Mouse (Mus musculus) mouse embryonic stem cell (cell line): ENCODE measurements around the gene Gltpd2.
"Not testable (repeated sequence)": the region's sequence is repeated elsewhere in the genome, so short reads cannot be mapped to it uniquely, and the experiment has no call there.

Experiments used
- in situ Hi-C, 2 experiments: fragments of 300-500 bp; cut with MboI; formaldehyde crosslinking; loops; 1 replicate in 1 of 2; 3 replicates in 1 of 2; pipeline ENCODE4 v1.14.3; 2019 to 2020; ENCODE audit warnings: low sequenced_read_pairs in 2 of 2, low pct_unique_long_range_greater_than_20kb in 1 of 2, mixed read lengths in 1 of 2; ENCODE audit not compliant: unreplicated experiment in 1 of 2

The Gltpd2 gene

GRCm38 (mm10) chr11:70512709-70513342, 6.2 kb upstream of the Gltpd2 start:
- in situ Hi-C loops = no loop called here

DNA sequence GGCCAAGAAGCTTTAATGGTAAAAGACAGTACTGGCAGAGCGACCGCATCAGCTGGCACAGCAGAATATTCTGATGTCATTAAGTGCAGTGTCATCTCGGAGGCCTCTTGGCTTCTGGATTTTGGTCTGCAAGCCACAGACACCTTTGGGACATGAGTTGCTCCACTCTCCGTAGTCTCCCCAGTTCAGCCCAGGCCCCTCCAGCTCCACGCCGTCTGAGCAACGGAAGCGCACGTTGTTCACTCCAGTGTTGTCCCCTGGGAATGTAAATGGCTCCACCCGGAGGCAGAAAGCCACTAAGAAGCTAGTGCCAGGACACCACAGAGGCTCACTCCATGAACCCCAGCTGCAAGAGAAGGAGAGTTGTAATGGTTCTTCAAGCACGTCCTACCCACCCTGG, 5.5 kb upstream of the Gltpd2 start:
- in situ Hi-C loops = no loop called here

DNA sequence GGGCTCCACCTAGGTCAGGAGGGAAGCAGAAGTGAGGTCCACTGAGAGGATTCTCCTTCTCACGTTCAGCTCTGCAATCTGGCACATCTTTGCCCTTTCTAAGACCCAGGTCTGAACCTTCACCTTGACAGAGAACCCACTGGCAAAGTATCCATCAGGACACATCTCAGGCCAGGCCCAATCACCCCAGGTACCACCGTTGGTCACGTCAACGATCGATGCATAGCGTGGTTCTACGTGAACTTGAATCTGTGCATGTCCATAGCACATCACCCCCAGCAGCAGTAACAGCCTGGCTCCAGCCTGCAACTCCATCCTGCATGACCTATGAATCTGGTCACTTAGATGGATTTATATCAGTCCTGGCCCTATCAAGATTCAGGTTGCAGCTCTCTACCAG, 4.7 kb upstream of the Gltpd2 start, which contains the start of gene Vmo1:
Gene Vmo1, minus strand, starts transcription at position 329 of the 400 bp plus-strand sequence.
- in situ Hi-C loops = no loop called here

DNA sequence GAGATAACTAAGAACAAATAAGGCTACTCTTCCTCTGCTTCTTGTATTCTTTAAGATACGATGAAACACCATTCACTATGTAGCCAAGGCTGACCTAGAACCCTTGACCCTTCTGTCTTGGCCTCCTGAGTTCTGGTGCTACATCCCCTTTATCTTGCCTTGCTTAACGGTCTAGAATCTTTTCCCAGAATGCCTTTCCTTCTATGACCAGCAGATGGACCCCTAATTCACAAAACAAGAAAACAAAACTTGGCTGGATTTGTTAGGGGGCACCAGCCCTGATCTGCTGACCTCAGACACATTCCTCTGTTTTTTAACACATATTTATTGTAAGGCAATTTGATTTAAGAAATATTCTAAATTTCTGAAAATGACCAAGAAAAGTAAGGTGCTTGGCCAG, 2.6 kb upstream of the Gltpd2 start:
- in situ Hi-C loops = no loop called here

- in situ Hi-C loops = no loop called here
Measured at GRCm38 (mm10) chr11:70518436-70518835, 560 bp upstream of the Gltpd2 start.

DNA sequence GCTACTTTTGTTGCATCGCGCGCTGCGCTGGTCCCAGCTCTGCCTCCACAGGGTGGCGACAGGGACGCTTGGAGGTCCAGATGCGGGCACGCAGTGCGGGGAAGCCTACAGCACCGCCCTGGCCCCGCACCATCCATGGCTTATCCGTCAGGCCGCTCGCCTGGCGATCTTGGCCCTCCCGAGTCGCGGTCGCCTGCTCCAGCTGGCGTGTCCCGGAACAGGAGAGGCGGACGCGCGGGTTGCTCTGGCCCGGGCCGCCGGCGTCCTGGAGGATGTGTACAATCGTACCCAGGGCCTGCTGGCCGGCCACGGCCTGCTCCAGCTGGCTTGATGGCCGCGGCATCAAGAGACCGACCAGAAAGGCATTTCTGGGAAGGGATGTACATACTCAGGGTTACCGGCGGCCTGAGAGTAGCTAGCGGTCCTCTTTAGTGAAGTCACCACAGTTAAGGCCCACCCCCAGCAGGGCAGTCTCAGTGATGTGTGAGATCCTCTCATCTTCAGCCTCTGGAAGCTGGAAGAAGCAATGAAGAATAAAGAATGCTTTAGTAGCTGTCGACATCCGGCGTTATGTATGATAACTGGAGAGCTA, 1.3 kb downstream of the Gltpd2 start:
- in situ Hi-C loops = loop anchor here in 1 of 2 experiments (10.0 kb wide), 1 partner anchor 95 kb away; the partner anchor contains the start of genes 4930544D05Rik and Chrne

DNA sequence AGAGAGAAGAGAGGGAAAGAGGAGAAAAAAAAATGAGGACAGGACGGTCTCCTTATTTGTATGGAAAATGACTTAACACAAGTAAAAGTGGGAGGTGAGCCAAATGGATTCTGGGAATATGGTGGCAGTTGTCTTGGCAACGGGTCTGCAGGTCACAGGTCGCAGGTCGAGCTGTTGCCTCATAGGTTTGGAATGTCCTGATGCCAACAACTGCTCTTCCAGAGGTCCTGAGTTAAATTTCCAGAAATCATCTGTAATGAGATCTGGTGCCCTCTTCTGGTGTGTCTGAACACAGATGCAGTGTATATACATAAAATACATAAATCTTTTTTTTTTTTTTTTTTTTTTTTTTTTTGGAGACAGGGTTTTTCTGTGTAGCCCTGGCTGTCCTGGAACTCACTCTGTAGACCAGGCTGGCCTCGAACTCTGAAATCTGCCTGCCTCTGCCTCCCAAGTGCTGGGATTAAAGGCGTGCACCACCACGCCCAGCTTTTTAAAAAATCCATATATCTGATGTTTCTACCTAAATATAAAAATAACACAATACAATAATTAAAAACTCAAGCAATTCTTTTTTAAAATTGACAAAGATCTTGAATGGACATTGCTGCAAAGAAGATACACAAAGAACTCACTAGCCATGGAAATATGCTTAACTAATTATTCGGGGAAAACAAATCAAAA, 4.5 kb downstream of the Gltpd2 start:
- in situ Hi-C loops = loop anchor here in 1 of 2 experiments (10.0 kb wide), 1 partner anchor 91 kb away; the partner anchor contains the start of genes 4930544D05Rik and Chrne

- in situ Hi-C loops = loop anchor here (5.0 to 10.0 kb wide), 2 partner anchors 90 to 93 kb away; partner anchors contain the start of genes 4930544D05Rik (in 2 of the 2) and Chrne (in 2 of the 2)
Measured at GRCm38 (mm10) chr11:70524782-70525181, 5.8 kb downstream of the Gltpd2 start.

DNA sequence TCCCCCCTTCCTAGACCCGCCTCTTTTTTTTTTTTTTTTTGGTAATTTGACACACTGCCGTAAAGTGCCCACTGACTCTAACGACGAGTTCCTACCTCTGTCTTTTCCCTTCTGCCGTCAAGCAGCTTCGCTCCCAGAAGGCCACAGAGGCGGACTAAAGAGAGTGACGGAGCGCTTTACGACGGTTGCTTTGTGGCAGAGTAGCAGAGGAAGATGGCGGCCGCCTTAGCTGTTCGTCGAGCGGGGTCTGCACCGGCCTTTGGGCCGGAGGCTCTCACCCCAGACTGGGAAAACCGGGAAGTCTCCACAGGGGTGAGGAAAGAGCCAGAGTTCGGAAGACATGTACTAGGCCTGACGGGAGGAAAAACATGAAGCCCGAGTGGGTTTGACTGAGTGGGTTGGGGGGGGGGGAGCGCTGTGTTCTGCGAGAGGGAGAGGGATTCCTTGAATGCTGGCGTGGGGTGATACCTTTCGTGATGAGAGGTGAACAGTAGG, 6.2 kb downstream of the Gltpd2 start, which contains the start of gene Psmb6:
Gene Psmb6, plus strand, starts transcription at position 184 of the 495 bp plus-strand sequence.
- in situ Hi-C loops = loop anchor here (5.0 to 10.0 kb wide), 2 partner anchors 90 to 92 kb away; partner anchors contain the start of genes 4930544D05Rik (in 2 of the 2) and Chrne (in 2 of the 2)

GRCm38 (mm10) chr11:70525726-70526125, 6.7 kb downstream of the Gltpd2 start:
- in situ Hi-C loops = loop anchor here (5.0 to 10.0 kb wide), 2 partner anchors 89 to 92 kb away; partner anchors contain the start of genes 4930544D05Rik (in 2 of the 2) and Chrne (in 2 of the 2)

- in situ Hi-C loops = loop anchor here (5.0 to 10.0 kb wide), 2 partner anchors 89 to 91 kb away; partner anchors contain the start of genes 4930544D05Rik (in 2 of the 2) and Chrne (in 2 of the 2)
Measured at GRCm38 (mm10) chr11:70526211-70526610, 7.2 kb downstream of the Gltpd2 start.

DNA sequence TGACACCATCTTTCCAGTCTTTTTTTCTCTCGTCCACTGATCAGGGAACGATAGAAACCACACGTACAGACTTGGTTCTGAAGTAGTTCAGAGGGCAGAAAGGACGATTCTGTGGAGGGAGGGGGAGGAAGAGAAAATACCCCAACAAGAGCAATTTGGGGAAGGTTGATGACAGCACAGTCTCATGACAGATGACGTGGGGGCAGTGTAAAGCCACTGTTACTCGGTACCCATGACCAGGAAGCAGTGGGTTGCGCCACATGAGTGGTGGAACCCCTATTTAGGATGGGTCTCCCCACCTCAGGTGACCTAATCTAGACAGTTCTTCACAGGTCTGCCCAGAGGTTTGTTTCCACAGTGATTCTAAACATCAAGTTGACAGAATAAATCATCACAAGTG, 9.6 kb downstream of the Gltpd2 start:
- in situ Hi-C loops = loop anchor here (5.0 to 10.0 kb wide), 2 partner anchors 86 to 89 kb away; partner anchors contain the start of genes 4930544D05Rik (in 2 of the 2) and Chrne (in 2 of the 2)

GRCm38 (mm10) chr11:70531065-70531464, 12.1 kb downstream of the Gltpd2 start:
- in situ Hi-C loops = not testable (repeated sequence)

DNA sequence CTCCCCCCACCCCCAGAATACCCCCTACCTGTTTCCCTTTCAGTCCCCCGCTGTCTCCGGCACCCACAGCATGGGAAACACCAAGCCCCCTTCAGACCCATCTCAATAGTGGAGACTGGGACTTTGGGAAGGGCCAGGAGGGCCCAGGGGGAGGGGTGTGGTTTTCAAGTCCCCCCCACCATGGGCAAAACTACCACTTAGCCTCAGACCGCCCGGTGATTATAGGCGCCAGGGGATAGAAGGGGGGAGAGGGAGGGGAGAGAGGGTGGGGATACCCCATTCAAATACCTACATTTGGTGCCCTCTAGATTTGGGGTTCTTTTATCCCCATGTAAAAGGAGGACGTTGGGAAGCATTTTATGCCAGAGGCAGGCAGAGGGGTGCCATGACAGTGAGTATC, 13.8 kb downstream of the Gltpd2 start, which contains the start of gene Gm40193:
Gene Gm40193, minus strand, starts transcription at position 101 of the 400 bp plus-strand sequence.
- in situ Hi-C loops = no loop called here

DNA sequence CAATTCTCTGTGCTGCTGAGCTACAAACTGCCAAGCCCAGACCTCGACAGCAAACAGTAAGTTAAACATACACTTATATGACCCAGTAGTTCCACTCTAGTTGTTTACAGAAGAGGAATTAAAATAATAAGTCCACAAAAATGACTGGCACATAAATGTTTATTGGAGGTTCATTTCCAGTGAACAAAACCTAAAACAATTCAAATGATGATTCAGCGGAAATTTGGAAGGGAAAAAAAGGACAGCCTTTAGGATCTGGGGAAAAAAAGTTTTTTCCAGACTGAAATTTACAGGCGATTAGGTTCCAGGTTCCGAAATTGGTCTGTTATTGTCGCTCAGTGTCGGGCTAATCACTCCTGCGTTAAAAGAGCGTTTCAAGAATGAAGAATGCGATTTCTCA, 20.4 kb downstream of the Gltpd2 start:
- in situ Hi-C loops = no loop called here

DNA sequence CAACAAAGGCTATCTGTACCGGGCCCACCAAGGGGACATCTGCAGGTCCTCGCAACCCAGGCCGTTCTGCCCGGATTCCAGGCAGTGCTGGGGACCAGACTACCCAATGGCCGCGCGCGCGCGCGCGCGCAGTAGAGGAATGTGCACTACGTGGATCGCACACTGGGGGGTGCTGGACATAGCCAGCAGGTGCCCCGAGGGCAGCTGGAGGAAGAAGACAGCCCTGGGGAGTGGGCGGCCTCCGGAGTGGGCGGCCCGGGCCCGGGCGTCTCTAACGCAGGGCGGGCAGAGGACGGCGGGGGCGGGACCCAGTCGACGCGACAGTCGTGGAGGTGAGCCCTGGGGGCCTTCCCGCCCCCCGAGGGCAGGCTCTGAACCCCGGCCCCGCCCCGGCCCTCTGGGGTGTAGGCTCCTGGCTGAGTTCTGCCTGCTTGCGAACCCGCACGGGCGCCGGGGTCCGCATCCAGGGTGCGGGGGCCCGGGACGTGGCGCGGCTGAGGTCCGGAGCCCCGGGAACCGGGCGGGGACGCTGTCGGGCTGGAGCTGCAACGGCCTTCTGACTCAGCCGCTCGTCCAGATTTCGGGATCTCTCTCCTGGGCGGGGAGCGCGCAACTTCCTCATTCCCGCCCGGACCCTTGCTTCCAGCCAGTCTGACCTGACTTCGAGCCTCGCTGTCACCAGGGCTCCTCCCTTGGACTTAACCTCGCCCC, 21.0 kb downstream of the Gltpd2 start, which contains the start of gene Pld2:
Gene Pld2, plus strand, starts transcription at position 188 of the 711 bp plus-strand sequence.
- in situ Hi-C loops = no loop called here

DNA sequence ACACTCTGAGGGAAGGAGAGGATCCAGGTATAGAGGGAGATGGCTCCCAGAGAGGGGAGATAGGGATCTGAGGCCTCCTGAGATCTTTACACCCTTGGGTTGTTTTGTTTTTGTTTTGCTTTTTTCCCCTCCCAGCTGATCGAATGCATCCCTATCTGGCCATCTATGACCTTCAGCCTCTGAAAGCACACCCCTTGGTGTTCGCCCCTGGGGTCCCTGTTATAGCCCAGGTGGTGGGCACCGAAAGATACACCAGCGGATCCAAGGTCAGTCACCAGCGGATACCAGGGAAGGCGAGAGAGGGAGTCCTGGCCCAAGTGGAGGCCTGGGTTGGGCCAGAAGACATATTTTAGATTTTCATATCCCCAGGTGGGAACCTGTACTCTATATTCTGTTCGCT, 21.9 kb downstream of the Gltpd2 start:
- in situ Hi-C loops = no loop called here

- in situ Hi-C loops = no loop called here
Measured at GRCm38 (mm10) chr11:70541415-70541814, 22.4 kb downstream of the Gltpd2 start.
